Mouse (Mus musculus) myocyte (in vitro differentiated cells): Measurements from ENCODE around the gene Mad2l2.

Experiments used
- CEBPB ChIP-seq: IDR thresholded peaks from 2 replicates; pipeline ENCODE4 v1.6.1; 2011; ENCODE audit warnings: mild to moderate bottlenecking, moderate library complexity; ENCODE audit not compliant: poor library complexity, insufficient read depth, severe bottlenecking
- MAX ChIP-seq: IDR thresholded peaks from one replicate; pipeline ENCODE4 v1.6.1; 2011; ENCODE audit warnings: low read depth, mild to moderate bottlenecking, control low read depth
- POLR2A ChIP-seq: IDR thresholded peaks from one replicate; pipeline ENCODE4 v1.6.1; 2011; ENCODE audit warnings: low read depth, mild to moderate bottlenecking, control low read depth, moderate library complexity; ENCODE audit not compliant: insufficient read length
- POLR2AphosphoS2 ChIP-seq: IDR thresholded peaks from one replicate; pipeline ENCODE4 v1.6.1; 2011; ENCODE audit warnings: low read depth, control low read depth; ENCODE audit not compliant: insufficient read length
- REST ChIP-seq: IDR thresholded peaks from one replicate; pipeline ENCODE4 v1.6.1; 2011; ENCODE audit warnings: mild to moderate bottlenecking, control low read depth, moderate library complexity; ENCODE audit not compliant: insufficient read depth, insufficient read length
- SRF ChIP-seq: IDR thresholded peaks from one replicate; pipeline ENCODE4 v1.6.1; 2011; ENCODE audit warnings: low read depth; ENCODE audit not compliant: control insufficient read depth, insufficient read length
- USF1 ChIP-seq: IDR thresholded peaks from one replicate; pipeline ENCODE4 v1.6.1; 2011; ENCODE audit warnings: low read depth, mild to moderate bottlenecking, control low read depth, moderate library complexity

GRCm38 (mm10) chr4:148122694-148123066 is 7.5 kb upstream of the Mad2l2 start:
- TF ChIP-seq USF1: no peak
- no peak for TF ChIP-seq CEBPB
- no peak for TF ChIP-seq POLR2A
- no peak for TF ChIP-seq SRF
- TF ChIP-seq POLR2AphosphoS2: no peak
- TF ChIP-seq REST: no peak
- TF ChIP-seq MAX: no peak
